Mouse (Mus musculus): Measurements from ENCODE around the gene Lrrc61. TPM values are rescaled to one million over a fixed set of nuclear protein-coding genes. Genes with fewer than 3 reads are reported as not detected.

Gene Lrrc61
- polyA plus RNA-seq, 1 experiment, result 6.2 TPM

- TF ChIP-seq POLR2A (IDR thresholded peaks at IDR 0.05; ENCODE audit: insufficient read depth, low read length), result no peak
- no peak for TF ChIP-seq CTCF (IDR thresholded peaks at IDR 0.05; ENCODE audit: low read depth, low read length)
- no peak for TF ChIP-seq EP300 (IDR thresholded peaks at IDR 0.05; ENCODE audit: insufficient read depth, low read depth, low read length)
- Histone ChIP-seq H3K4me3 (ENCODE audit: low read depth, low read length) (no peak overlapping the region), H3K36me3 (ENCODE audit: control insufficient read depth, insufficient read depth, low read length, poor library complexity, severe bottlenecking) (no peaks in the 10 kb centered on the region), H3K27ac (ENCODE audit: insufficient read depth, low read length) (no peak overlapping the region), H3K9me3 (replicated peaks; ENCODE audit: control insufficient read depth, insufficient read depth, low read length, poor library complexity, severe bottlenecking) (no peaks in the 10 kb centered on the region), H3K27me3 (ENCODE audit: control insufficient read depth, insufficient read depth, low read length, poor library complexity, severe bottlenecking) (no peaks in the 10 kb centered on the region), H3K9ac (ENCODE audit: low read depth, poor library complexity, severe bottlenecking) (no peak overlapping the region), H3K4me1 (ENCODE audit: control insufficient read depth, insufficient read depth, low read length) (no peaks in the 10 kb centered on the region)
Observed at GRCm38 (mm10) chr6:48578736-48579135, 24.1 kb downstream of the Lrrc61 start.

- Histone ChIP-seq H3K4me1 (ENCODE audit: control insufficient read depth, insufficient read depth, low read length) (no peaks in the 10 kb centered on the region), H3K36me3 (ENCODE audit: control insufficient read depth, insufficient read depth, low read length, poor library complexity, severe bottlenecking) (no peaks in the 10 kb centered on the region), H3K9ac (ENCODE audit: low read depth, poor library complexity, severe bottlenecking) (no peak overlapping the region), H3K27ac (ENCODE audit: insufficient read depth, low read length) (no peak overlapping the region), H3K4me3 (ENCODE audit: low read depth, low read length) (no peak overlapping the region), H3K27me3 (ENCODE audit: control insufficient read depth, insufficient read depth, low read length, poor library complexity, severe bottlenecking) (no peaks in the 10 kb centered on the region), H3K9me3 (replicated peaks; ENCODE audit: control insufficient read depth, insufficient read depth, low read length, poor library complexity, severe bottlenecking) (no peaks in the 10 kb centered on the region)
- TF ChIP-seq POLR2A (IDR thresholded peaks at IDR 0.05; ENCODE audit: insufficient read depth, low read length) (no peak), EP300 (IDR thresholded peaks at IDR 0.05; ENCODE audit: insufficient read depth, low read depth, low read length) (no peak), CTCF (IDR thresholded peaks at IDR 0.05; ENCODE audit: low read depth, low read length) (no peak)
Observed at GRCm38 (mm10) chr6:48579215-48579648, 24.6 kb downstream of the Lrrc61 start.

GRCm38 (mm10) chr6:48581257-48581656 lies 26.7 kb downstream of the Lrrc61 start:
- Histone ChIP-seq H3K4me3 (ENCODE audit: low read depth, low read length) (no peak overlapping the region), H3K4me1 (ENCODE audit: control insufficient read depth, insufficient read depth, low read length) (no peaks in the 10 kb centered on the region), H3K9ac (ENCODE audit: low read depth, poor library complexity, severe bottlenecking) (no peak overlapping the region), H3K36me3 (ENCODE audit: control insufficient read depth, insufficient read depth, low read length, poor library complexity, severe bottlenecking) (no peaks in the 10 kb centered on the region), H3K27me3 (ENCODE audit: control insufficient read depth, insufficient read depth, low read length, poor library complexity, severe bottlenecking) (no peaks in the 10 kb centered on the region), H3K9me3 (replicated peaks; ENCODE audit: control insufficient read depth, insufficient read depth, low read length, poor library complexity, severe bottlenecking) (peaks cover 2% of the 10 kb centered on the region; the same call in 1 of the 2 replicates), H3K27ac (ENCODE audit: insufficient read depth, low read length) (no peak overlapping the region)
- TF ChIP-seq CTCF (IDR thresholded peaks at IDR 0.05; ENCODE audit: low read depth, low read length), result no peak
- no peak for TF ChIP-seq POLR2A (IDR thresholded peaks at IDR 0.05; ENCODE audit: insufficient read depth, low read length)
- TF ChIP-seq EP300 (IDR thresholded peaks at IDR 0.05; ENCODE audit: insufficient read depth, low read depth, low read length), result no peak

GRCm38 (mm10) chr6:48582037-48582436 lies 27.4 kb downstream of the Lrrc61 start:
- H3K27ac ChIP-seq (ENCODE audit: insufficient read depth, low read length), result no peak overlapping the region
- no peak for TF ChIP-seq CTCF (IDR thresholded peaks at IDR 0.05; ENCODE audit: low read depth, low read length)
- TF ChIP-seq POLR2A (IDR thresholded peaks at IDR 0.05; ENCODE audit: insufficient read depth, low read length), result no peak
- no peak for TF ChIP-seq EP300 (IDR thresholded peaks at IDR 0.05; ENCODE audit: insufficient read depth, low read depth, low read length)
- H3K27me3 ChIP-seq (ENCODE audit: control insufficient read depth, insufficient read depth, low read length, poor library complexity, severe bottlenecking), result no peaks in the 10 kb centered on the region
- H3K4me1 ChIP-seq (ENCODE audit: control insufficient read depth, insufficient read depth, low read length), result no peaks in the 10 kb centered on the region
- H3K36me3 ChIP-seq (ENCODE audit: control insufficient read depth, insufficient read depth, low read length, poor library complexity, severe bottlenecking), result no peaks in the 10 kb centered on the region
- peaks cover 2% of the 10 kb centered on the region; the same call in 1 of the 2 replicates for H3K9me3 ChIP-seq (replicated peaks; ENCODE audit: control insufficient read depth, insufficient read depth, low read length, poor library complexity, severe bottlenecking)
- no peak overlapping the region for H3K4me3 ChIP-seq (ENCODE audit: low read depth, low read length)
- no peak overlapping the region for H3K9ac ChIP-seq (ENCODE audit: low read depth, poor library complexity, severe bottlenecking)

GRCm38 (mm10) chr6:48589194-48589750 lies 34.7 kb downstream of the Lrrc61 start, which contains the start of gene Gm45021:
Gm45021 (plus strand) TSS chr6:48589610.
- H3K27me3 ChIP-seq (ENCODE audit: control insufficient read depth, insufficient read depth, low read length, poor library complexity, severe bottlenecking), result no peaks in the 10 kb centered on the region
- H3K36me3 ChIP-seq (ENCODE audit: control insufficient read depth, insufficient read depth, low read length, poor library complexity, severe bottlenecking), result no peaks in the 10 kb centered on the region
- TF ChIP-seq EP300 (IDR thresholded peaks at IDR 0.05; ENCODE audit: insufficient read depth, low read depth, low read length) (no peak), POLR2A (IDR thresholded peaks at IDR 0.05; ENCODE audit: insufficient read depth, low read length) (no peak), CTCF (IDR thresholded peaks at IDR 0.05; ENCODE audit: low read depth, low read length) (no peak)
- H3K9ac ChIP-seq (ENCODE audit: low read depth, poor library complexity, severe bottlenecking), result no peak within 1 kb of the TSS
- no peak within 1 kb of the TSS for H3K4me3 ChIP-seq (ENCODE audit: low read depth, low read length)
- no peaks in the 10 kb centered on the region for H3K4me1 ChIP-seq (ENCODE audit: control insufficient read depth, insufficient read depth, low read length)
- no peak within 1 kb of the TSS for H3K27ac ChIP-seq (ENCODE audit: insufficient read depth, low read length)
- H3K9me3 ChIP-seq (replicated peaks; ENCODE audit: control insufficient read depth, insufficient read depth, low read length, poor library complexity, severe bottlenecking), result peaks cover 2% of the 10 kb centered on the region; the same call in 1 of the 2 replicates

GRCm38 (mm10) chr6:48591221-48591845 lies 36.7 kb downstream of the Lrrc61 start:
- Histone ChIP-seq H3K9ac (ENCODE audit: low read depth, poor library complexity, severe bottlenecking) (no peak overlapping the region), H3K27me3 (ENCODE audit: control insufficient read depth, insufficient read depth, low read length, poor library complexity, severe bottlenecking) (no peaks in the 10 kb centered on the region), H3K36me3 (ENCODE audit: control insufficient read depth, insufficient read depth, low read length, poor library complexity, severe bottlenecking) (no peaks in the 10 kb centered on the region), H3K9me3 (replicated peaks; ENCODE audit: control insufficient read depth, insufficient read depth, low read length, poor library complexity, severe bottlenecking) (no peaks in the 10 kb centered on the region), H3K4me1 (ENCODE audit: control insufficient read depth, insufficient read depth, low read length) (no peaks in the 10 kb centered on the region), H3K27ac (ENCODE audit: insufficient read depth, low read length) (no peak overlapping the region), H3K4me3 (ENCODE audit: low read depth, low read length) (no peak overlapping the region)
- no peak for TF ChIP-seq EP300 (IDR thresholded peaks at IDR 0.05; ENCODE audit: insufficient read depth, low read depth, low read length)
- TF ChIP-seq CTCF (IDR thresholded peaks at IDR 0.05; ENCODE audit: low read depth, low read length), result no peak

All from ES-Bruce4 (cell line).